Mouse (Mus musculus) left cerebral cortex, adult 2 months (tissue): Measurements from ENCODE around the gene Myl3. TPM values are rescaled to one million over a fixed set of nuclear protein-coding genes. Genes with fewer than 3 reads are reported as not detected.

Source experiments
- DNase-seq, 2 experiments: peaks; one replicate each; pipeline ENCODE4 v3.0.0; 2021 to 2022; ENCODE audit warnings: low spot score in 2 of 2, mixed read lengths in 1 of 2; ENCODE audit errors: extremely low spot score in 1 of 2
- H3K27ac ChIP-seq: fragments of 200-600 bp; 2 replicates; pipeline ENCODE4 v1.8.1; 2022
- H3K4me3 ChIP-seq: fragments of 200-600 bp; 2 replicates; pipeline ENCODE4 v1.8.1; 2022
- CTCF ChIP-seq: fragments of 200-600 bp; IDR thresholded peaks from 2 replicates; pipeline ENCODE4 v1.8.1; 2022; ENCODE audit warnings: antibody characterized with exemption, mild to moderate bottlenecking, moderate library complexity
- intact Hi-C: fragments of 180-260 bp; cut with DNase I; formaldehyde crosslinking; loops from one replicate; pipeline ENCODE4 v1.15.1; 2025
- total RNA-seq, 2 experiments: library from RNA; stranded (reverse); gene quantifications; 2 replicates each; pipeline ENCODE4 v1.2.3; 2021

The Myl3 gene
- total RNA-seq, 2 experiments from 2014 or later = not detected

DNA sequence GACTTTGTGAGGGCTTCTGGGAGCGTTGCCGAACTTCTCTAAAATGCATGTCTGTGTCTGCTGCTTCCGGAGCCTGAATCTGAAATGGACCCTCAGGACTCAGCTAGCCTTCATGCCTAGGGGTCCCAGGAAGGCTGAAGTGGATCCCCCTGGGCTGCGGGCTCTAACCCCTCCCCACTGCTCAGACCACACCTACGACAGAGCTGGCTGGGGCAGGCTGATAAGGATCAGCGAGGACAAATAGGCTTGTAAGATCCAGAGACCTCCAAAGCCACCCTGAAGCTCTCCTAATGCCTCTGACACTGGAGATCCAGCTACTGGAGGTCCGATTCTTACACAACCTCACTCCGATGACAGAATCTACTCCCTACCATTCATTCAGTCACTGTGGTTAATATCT, 8.6 kb upstream of the Myl3 start:
- no peak for DNase-seq
- intact Hi-C loops = no loop called here
- H3K27ac ChIP-seq = no peak overlapping the region
- H3K4me3 ChIP-seq = peak overlapping the region; percentile 48
- no peak for TF ChIP-seq CTCF

DNA sequence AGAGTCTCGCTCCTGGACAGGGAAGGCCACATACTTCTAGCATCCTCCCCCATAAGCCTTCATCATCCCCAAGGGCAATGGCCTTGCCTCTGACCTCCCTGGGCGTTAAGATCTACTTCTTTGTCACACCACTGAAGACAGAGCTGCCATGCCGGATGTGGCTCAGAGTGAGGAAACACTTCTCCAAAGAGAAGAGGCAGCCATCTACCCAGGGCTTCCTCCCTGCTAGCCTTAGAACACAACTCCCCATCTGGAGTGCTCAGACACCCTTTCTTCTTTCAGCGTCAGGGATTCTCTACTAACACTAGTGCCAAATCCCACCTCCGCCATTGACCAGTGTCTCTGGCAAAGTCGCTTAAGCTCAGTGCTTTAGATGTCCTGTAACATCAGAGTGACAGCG, 7.5 kb upstream of the Myl3 start:
- H3K4me3 ChIP-seq = no peak overlapping the region
- intact Hi-C loops = no loop called here
- DNase-seq = no peak
- H3K27ac ChIP-seq = no peak overlapping the region
- no peak for TF ChIP-seq CTCF

DNA sequence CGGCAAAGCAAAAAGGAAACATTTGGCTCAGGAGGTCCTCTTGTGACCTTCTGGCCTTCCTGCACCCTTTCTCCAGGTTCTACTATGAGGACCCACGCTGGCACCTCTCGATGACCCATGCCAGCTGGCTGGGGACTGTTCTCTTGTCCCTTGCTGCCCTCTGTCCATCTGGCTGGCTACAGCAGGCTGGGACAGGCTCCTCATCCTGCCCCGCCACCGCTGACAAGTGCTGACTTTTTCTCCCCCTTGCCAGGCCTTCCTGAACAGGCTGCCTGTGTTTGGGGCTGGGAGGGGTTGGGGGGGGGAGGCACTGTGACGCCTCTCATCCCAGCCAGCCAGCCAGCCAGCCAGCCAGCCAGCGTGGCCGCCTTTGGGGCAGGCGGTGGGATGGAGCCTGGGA, 5.3 kb upstream of the Myl3 start:
- H3K27ac ChIP-seq = no peak overlapping the region
- TF ChIP-seq CTCF = no peak
- H3K4me3 ChIP-seq = no peak overlapping the region
- DNase-seq = no peak
- intact Hi-C loops = no loop called here

GRCm38 (mm10) chr9:110738054-110738453, 3.6 kb upstream of the Myl3 start:
- Histone ChIP-seq H3K4me3 (no peak overlapping the region), H3K27ac (no peak overlapping the region)
- no peak for DNase-seq
- peak; percentile 28 for TF ChIP-seq CTCF
- intact Hi-C loops = no loop called here

- intact Hi-C loops = no loop called here
- no peak for DNase-seq
- Histone ChIP-seq H3K4me3 (no peak overlapping the region), H3K27ac (no peak overlapping the region)
- no peak for TF ChIP-seq CTCF
Observed at GRCm38 (mm10) chr9:110739961-110740360, 1.7 kb upstream of the Myl3 start.

- Histone ChIP-seq H3K4me3 (peak overlapping the region; percentile 47), H3K27ac (no peak overlapping the region)
- DNase-seq = no peak
- intact Hi-C loops = no loop called here
- no peak for TF ChIP-seq CTCF
Observed at GRCm38 (mm10) chr9:110742295-110742950, 762 bp downstream of the Myl3 start.

GRCm38 (mm10) chr9:110742951-110743455, 1.3 kb downstream of the Myl3 start:
- Histone ChIP-seq H3K27ac (no peak overlapping the region), H3K4me3 (peak overlapping the region; percentile 47)
- no peak for TF ChIP-seq CTCF
- intact Hi-C loops = no loop called here
- no peak for DNase-seq

DNA sequence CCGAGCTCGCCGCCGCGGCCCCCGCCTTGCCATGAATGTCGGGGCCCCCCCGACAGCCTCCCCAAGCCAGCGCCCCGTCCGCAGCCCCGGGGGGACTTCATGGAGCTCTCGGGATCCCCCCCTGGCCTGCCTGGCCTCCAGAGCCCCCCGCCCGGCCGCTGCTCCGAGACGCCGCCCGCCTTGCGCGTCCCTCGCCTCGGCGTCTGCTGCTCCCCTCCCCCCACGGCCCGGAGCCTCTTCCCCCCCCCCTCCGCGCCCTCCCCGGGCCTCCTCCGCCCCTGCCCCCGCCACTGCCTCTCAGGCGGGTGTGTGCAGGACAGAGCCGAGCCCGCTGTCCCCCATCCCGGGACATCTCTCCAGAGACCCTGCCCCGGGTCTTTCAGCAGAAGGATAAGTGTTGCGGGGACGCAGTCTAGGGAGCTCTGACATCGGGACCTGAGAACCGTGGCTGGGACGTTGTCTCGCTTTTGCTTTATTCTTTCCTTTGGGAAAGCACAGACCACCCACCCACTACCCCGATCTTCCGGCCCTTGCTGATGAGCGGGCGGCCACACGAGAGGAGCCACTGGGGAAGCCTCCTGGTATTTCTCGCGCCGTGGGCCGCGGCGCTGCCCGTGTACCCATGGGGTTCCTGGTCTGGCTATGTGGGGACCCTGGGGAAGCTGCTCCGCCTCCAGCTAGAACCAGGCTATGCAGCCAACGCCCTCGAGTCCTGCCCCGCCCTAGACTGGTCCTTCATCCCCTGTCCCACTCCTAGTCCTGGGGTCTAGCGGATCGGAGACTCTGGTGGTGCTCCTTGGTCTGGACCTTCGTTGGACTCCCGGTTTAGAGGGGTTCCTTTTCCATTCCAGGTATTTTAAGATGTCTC, 2.0 kb downstream of the Myl3 start:
- peak overlapping the region; percentile 47 for H3K4me3 ChIP-seq
- TF ChIP-seq CTCF = no peak
- no peak overlapping the region for H3K27ac ChIP-seq
- intact Hi-C loops = no loop called here
- DNase-seq = no peak

- intact Hi-C loops = no loop called here
- TF ChIP-seq CTCF = no peak
- no peak overlapping the region for H3K27ac ChIP-seq
- DNase-seq = no peak
- no peak overlapping the region for H3K4me3 ChIP-seq
Observed at GRCm38 (mm10) chr9:110745752-110746151, 4.1 kb downstream of the Myl3 start.

- H3K27ac ChIP-seq = no peak overlapping the region
- TF ChIP-seq CTCF = no peak
- no peak for DNase-seq
- intact Hi-C loops = no loop called here
- no peak overlapping the region for H3K4me3 ChIP-seq
Observed at GRCm38 (mm10) chr9:110746238-110746637, 4.6 kb downstream of the Myl3 start.

DNA sequence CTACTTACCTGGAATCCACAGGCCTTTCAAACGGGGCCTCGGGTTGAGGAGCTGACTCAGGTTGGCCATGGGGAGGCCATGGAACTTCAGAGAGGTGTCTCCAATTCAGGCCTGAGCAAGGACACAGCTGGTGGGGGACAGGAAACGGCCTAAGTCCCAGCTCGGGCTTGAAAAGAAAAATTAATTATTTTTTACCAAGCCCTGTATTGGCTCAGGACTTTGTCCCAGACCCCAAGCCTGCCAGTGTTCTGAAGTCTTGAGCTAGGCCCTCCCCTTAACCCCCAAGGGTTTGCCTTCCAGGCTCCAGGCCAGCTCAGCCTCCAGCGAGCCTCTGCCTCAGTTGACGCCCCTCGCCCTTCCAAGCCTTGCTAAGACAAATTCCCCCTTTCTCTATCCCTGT, 5.3 kb downstream of the Myl3 start, which contains the start of gene Pth1r:
Gene Pth1r (minus strand): TSS at position 185 of the 400 bp plus-strand sequence.
- intact Hi-C loops = no loop called here
- DNase-seq = no peak
- Histone ChIP-seq H3K27ac (no peak within 1 kb of the TSS), H3K4me3 (no peak within 1 kb of the TSS)
- no peak for TF ChIP-seq CTCF

- intact Hi-C loops = no loop called here
- no peak for DNase-seq
- Histone ChIP-seq H3K4me3 (no peak overlapping the region), H3K27ac (no peak overlapping the region)
- TF ChIP-seq CTCF = no peak
Observed at GRCm38 (mm10) chr9:110748451-110748850, 6.8 kb downstream of the Myl3 start.
